Mouse (Mus musculus) brain, embryonic 14.5 days (tissue): Measurements from ENCODE around the gene Fmnl1.
A peak's percentile ranks its signal among the peaks of the same experiment; 100 is the strongest.

ENCODE experiments used
- CTCF ChIP-seq: fragments of 200-500 bp; IDR thresholded peaks from 2 replicates; pipeline ENCODE4 v1.5.1; 2012; ENCODE audit warnings: inconsistent platforms, mild to moderate bottlenecking, moderate library complexity, borderline replicate concordance; ENCODE audit not compliant: insufficient read depth, insufficient read length; ENCODE audit errors: extremely low read depth
- POLR2A ChIP-seq: fragments of 200-500 bp; IDR thresholded peaks from 2 replicates; pipeline ENCODE4 v1.6.1; 2012; ENCODE audit warnings: mild to moderate bottlenecking, inconsistent platforms, borderline replicate concordance; ENCODE audit not compliant: poor library complexity, insufficient read depth, insufficient read length, severe bottlenecking; ENCODE audit errors: extremely low read depth

DNA sequence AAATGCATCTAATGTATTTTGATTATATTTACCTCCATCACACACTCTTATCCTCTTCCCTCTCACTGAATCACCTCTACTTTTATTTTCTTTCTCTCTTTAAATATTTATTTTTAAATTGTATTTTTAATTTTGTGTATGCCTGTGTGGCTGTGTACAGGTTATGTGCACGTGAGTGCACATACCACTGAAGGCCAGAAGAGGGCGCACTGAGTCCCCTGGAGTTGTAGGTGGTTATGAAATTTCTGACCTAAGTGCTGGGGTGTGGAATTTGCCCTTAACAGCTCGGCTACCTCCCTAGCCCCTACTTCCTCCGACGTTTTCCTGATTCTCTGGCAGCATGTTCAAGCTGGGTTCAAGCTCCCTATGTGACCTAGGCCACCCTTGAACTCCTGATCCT, 42.8 kb downstream of the Fmnl1 start:
- peak; percentile 19; the same call in 1 of the 2 replicates for TF ChIP-seq CTCF
- TF ChIP-seq POLR2A, result no peak
